Mouse (Mus musculus) megakaryocyte-erythroid progenitor cell, adult 5-6 weeks (primary cell): ENCODE measurements around the gene Gdpd3. TPM values are rescaled to one million over a fixed set of nuclear protein-coding genes. Genes with fewer than 3 reads are reported as not detected.
"Not testable (repeated sequence)": the region's sequence is repeated elsewhere in the genome, so short reads cannot be mapped to it uniquely, and the experiment has no call there.

Experiments used
- ATAC-seq: replicated peaks from 2 replicates; pipeline ENCODE4 v1.8.0; 2016; ENCODE audit warnings: mild to moderate bottlenecking, inconsistent platforms; ENCODE audit not compliant: severe bottlenecking, poor library complexity, low FRiP score, low TSS enrichment
- total RNA-seq, 2 experiments: library from RNA; stranded (forward) in 1 of 2; stranded (reverse) in 1 of 2; fragments of 200-1000, 215-1000 nt in 1 of 2; fragments of >200 nt in 1 of 2; fragmentation: Nextera tagmentation in 1 of 2; gene quantifications; 2 replicates each; pipeline ENCODE4 v1.2.3; 2014 to 2017

Gene Gdpd3
- total RNA-seq, 2 experiments from 2014 or later = 0.09 to 0.26 TPM

DNA sequence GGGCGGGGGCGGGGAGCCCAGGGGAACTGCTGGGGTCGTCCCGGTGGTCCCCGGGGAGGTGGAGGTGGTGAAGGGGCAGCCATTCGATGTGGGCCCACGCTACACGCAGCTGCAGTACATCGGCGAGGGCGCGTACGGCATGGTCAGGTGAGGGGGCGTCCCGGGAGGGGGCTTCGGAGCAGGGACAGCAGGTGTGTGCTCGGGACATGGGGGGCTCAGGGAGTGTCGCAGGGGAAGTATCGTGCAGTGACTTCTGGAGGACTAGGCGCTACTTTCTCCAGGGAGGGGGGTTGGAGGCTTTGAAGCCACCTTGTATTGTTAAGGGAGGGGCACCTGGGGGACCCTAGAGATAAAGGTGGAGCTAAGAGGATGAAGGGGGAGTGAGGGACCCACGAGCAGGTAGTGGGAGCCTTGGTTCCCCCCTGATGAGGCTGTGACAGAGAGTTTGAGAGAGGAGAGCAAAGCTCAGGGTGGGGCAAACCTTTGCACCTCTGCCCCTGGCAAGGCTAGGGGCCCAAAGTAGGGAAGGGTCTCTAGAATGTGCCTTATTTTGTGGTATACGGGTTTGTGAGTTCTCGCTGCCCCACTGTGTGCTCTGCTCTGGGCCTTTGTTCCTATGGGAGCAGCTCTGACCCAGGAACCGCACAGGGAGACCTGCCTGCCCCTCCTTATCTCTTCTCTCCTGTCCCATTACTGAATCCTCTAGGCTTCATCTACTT, 6.3 kb upstream of the Gdpd3 start:
- no peak for ATAC-seq

DNA sequence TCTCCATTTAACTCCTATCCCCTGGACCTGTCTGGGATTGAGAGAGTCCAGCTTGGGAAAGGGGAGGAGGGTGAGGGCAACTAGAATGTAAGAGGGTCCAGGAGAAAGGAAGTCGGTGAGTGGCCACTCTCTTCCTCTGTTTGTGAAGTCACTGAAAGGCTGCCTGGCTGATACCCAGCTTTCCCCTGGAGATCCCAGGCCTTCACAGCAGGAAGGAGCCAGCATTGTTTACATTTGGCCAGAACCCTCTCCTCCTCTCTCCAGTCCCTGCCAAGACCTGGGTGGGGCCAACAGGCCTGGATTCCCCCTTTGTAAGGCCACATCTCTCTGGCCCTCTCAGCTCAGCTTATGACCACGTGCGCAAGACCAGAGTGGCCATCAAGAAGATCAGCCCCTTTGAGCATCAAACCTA, 5.7 kb upstream of the Gdpd3 start:
- no peak for ATAC-seq

GRCm38 (mm10) chr7:126760956-126761355, 5.2 kb upstream of the Gdpd3 start:
- no peak for ATAC-seq

- ATAC-seq = no peak
Observed at GRCm38 (mm10) chr7:126761529-126762067, 4.5 kb upstream of the Gdpd3 start.

- no peak for ATAC-seq
Observed at GRCm38 (mm10) chr7:126762471-126763008, 3.6 kb upstream of the Gdpd3 start.

DNA sequence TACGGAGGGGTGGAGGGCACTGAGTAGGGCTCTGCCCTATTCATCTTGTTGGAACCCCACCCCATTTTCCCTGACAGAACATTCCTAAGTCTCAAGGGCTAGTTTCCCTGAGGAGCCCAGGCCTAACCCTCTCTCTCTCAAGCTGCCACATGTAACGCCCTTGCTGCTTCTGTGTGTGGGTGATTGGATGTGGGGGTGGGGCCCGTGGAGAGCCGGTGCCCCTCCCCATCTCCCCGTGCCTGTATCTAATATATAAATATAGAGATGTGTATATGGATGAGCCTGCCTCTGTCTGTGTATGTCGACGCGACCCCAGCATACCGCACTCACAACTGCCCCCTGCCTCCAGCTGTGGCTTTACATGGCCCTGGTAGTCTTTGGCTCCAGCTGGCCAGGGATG, 594 bp upstream of the Gdpd3 start:
- no peak; the same call in 1 of the 2 replicates for ATAC-seq

- ATAC-seq = no peak
Observed at GRCm38 (mm10) chr7:126767001-126767400, 867 bp downstream of the Gdpd3 start.

GRCm38 (mm10) chr7:126770784-126771183, 4.7 kb downstream of the Gdpd3 start:
- ATAC-seq = no peak

- no peak for ATAC-seq
Observed at GRCm38 (mm10) chr7:126773351-126773750, 7.2 kb downstream of the Gdpd3 start.

- no peak for ATAC-seq
Observed at GRCm38 (mm10) chr7:126774463-126774862, 8.3 kb downstream of the Gdpd3 start.

- no peak for ATAC-seq
Observed at GRCm38 (mm10) chr7:126775185-126775977, 9.2 kb downstream of the Gdpd3 start.

DNA sequence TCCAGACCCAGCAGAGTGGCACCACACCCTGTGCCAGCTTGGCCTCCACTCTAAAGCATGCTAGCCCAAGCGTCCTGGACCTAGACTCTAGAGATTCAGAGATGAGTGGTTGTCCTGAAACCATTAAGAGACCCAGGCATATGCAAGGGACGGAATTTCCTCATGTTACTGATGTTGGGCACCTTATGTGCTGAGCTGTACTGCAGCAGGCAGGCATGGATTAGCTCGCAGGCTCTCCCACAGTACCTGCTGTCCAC, 9.8 kb downstream of the Gdpd3 start:
- ATAC-seq = no peak

DNA sequence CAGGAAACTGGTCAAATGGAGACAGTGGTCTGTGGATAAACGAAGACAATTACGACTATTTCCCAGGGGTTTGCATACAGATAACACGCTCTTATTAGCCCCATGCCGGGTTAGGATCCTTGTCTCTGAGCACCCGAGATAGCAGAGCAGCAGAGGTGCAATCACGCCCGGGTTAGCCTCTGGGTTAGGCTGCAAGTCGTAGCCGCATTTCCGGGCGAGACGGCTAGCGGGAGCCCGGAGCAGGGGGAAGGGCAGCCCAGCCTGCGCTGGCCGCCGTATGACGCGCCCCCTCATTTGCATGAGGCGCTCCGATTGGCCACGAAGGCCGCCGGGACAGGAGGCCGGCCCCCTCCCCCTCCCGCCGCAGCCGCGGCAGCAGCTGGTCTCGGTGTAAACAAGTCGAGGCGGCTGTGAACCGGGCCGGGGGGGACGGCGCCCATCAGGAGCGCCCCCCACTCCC, 10.5 kb downstream of the Gdpd3 start, which contains the start of gene Ypel3:
TSS of gene Ypel3 (plus strand) at position 358 of the 460 bp plus-strand sequence.
- peak; percentile 85 for ATAC-seq

DNA sequence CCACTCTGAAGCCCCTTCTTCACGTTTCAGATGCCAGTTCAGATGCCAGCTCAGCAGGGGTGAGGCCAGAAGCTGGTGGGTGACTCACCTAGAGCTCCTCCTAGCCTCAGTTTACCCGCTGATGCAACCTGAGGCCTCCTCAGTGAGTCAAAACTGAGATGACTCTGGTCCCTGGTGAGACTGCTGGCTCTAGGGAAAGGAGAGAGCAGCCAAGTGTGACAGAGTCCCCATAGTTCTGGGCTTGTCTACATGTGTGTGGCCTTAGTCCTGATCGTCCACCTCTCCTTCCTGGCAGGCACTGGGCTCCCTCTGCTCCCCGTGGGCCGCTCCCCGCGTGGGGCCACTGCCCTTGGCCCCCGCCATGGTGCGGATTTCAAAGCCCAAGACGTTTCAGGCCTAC, 11.3 kb downstream of the Gdpd3 start:
- no peak for ATAC-seq

DNA sequence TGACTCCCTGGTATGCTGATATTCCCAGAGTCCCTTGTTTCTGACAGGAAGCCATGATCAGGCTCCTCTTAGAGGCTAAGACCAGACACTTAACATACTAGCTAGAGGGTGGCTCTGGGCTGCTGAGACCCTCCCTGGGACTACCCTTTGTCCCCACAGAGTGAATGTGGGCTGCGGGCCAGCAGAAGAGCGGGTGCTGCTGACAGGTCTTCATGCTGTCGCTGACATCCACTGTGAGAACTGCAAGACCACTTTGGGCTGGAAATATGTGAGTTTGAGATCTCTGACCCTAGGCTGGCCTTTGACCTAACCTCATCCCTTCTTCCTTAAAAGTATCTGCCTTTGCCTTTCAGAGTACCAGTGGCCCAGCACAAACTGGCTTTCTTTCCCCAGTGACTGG, 12.0 kb downstream of the Gdpd3 start:
- no peak for ATAC-seq

DNA sequence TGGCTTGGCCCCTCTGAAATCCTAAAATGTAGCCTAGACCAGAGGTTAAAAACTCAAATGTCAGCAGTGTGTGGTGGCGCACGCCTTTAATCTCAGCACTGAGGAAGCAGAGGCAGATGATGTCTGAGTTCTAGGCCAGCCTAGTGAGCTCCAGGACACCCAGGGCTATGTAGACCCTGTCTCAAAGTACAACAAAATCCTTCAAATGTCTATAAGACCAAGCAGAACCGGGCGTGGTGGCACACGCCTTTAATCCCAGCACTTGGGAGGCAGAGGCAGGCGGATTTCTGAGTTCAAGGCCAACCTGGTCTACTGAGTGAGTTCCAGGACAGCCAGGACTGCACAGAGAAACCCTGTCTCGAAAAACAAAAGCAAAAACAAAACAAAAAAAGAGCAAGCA, 13.0 kb downstream of the Gdpd3 start:
- not testable (repeated sequence) for ATAC-seq

GRCm38 (mm10) chr7:126779983-126780970, 14.1 kb downstream of the Gdpd3 start:
- ATAC-seq = peak; percentile 48

- no peak for ATAC-seq
Observed at GRCm38 (mm10) chr7:126780971-126781635, 15.0 kb downstream of the Gdpd3 start, which contains the start of gene Tbx6. Gene Tbx6 (plus strand): TSS chr7:126781483.
